Mouse (Mus musculus) neural tube, embryonic 11.5 days (tissue): ENCODE data around the gene Zfhx3. TPM values are rescaled to one million over a fixed set of nuclear protein-coding genes. Genes with fewer than 3 reads are reported as not detected.
A peak's percentile ranks its signal among the peaks of the same experiment; 100 is the strongest.

ENCODE experiments used
- ATAC-seq: fragments of 200-750 bp; cut with Nextera tagmentation; 2 replicates; pipeline ENCODE4 v1.8.0; 2017; ENCODE audit warnings: moderate number of reproducible peaks, mild to moderate bottlenecking, moderate TSS enrichment, moderate library complexity; ENCODE audit not compliant: insufficient read depth, low FRiP score, low TSS enrichment
- DNase-seq: peaks from one replicate; pipeline ENCODE4 v3.0.0-alpha.2; 2015; ENCODE audit warnings: low spot score
- H3K27ac ChIP-seq: fragments of 300-500 bp; sonication (generic); 2 replicates; pipeline ENCODE4 v1.5.1; 2014; ENCODE audit warnings: low read depth, mild to moderate bottlenecking, low read length
- H3K27me3 ChIP-seq: fragments of 300-500 bp; sonication (generic); 2 replicates; pipeline ENCODE4 v1.6.1; 2014; ENCODE audit warnings: mild to moderate bottlenecking, low read length, mixed read lengths; ENCODE audit not compliant: control insufficient read depth, insufficient read depth
- H3K36me3 ChIP-seq: fragments of 300-500 bp; sonication (generic); 2 replicates; pipeline ENCODE4 v1.6.1; 2014; ENCODE audit warnings: mild to moderate bottlenecking, low read length, moderate library complexity, mixed read lengths; ENCODE audit not compliant: control insufficient read depth, insufficient read depth
- H3K4me1 ChIP-seq: fragments of 300-500 bp; sonication (generic); 2 replicates; pipeline ENCODE4 v1.6.1; 2014; ENCODE audit warnings: low read length, mixed read lengths; ENCODE audit not compliant: control insufficient read depth, insufficient read depth
- H3K4me2 ChIP-seq: fragments of 300-500 bp; sonication (generic); 2 replicates; pipeline ENCODE4 v1.6.1; 2014; ENCODE audit warnings: low read depth, mild to moderate bottlenecking, moderate library complexity
- H3K4me3 ChIP-seq: fragments of 300-500 bp; sonication (generic); 2 replicates; pipeline ENCODE4 v1.5.1; 2014; ENCODE audit warnings: low read depth, low read length
- H3K9ac ChIP-seq: fragments of 300-500 bp; sonication (generic); 2 replicates; pipeline ENCODE4 v1.6.1; 2014; ENCODE audit warnings: mild to moderate bottlenecking, low read length
- H3K9me3 ChIP-seq: fragments of 300-500 bp; sonication (generic); 2 replicates; pipeline ENCODE4 v1.6.1; 2016; ENCODE audit warnings: low read length; ENCODE audit not compliant: control insufficient read depth
- WGBS: fragments of 180-500 bp; shearing (Covaris S2); extraction: QIAGEN DNeasy Blood & Tissue Kit; methylation state at CpG from one replicate; pipeline ENCODE4 v1.1.7; 2014; 5-methylcytosine and 5-hydroxymethylcytosine counted together
- polyA plus RNA-seq: library from polyadenylated mRNA; unstranded; fragments of >200 nt; fragmentation: Nextera tagmentation; extraction: Ambion mirVana; gene quantifications from 2 replicates; pipeline ENCODE4 v1.2.1, GENCODE M21; 2014

Gene Zfhx3
- polyA plus RNA-seq, 1 experiment from 2014 or later: 36.2 TPM

- no peak overlapping the region for H3K4me2 ChIP-seq
- DNase-seq (no peak), ATAC-seq (no peak)
- H3K9me3 ChIP-seq: no peaks in the 10 kb centered on the region
- H3K27me3 ChIP-seq: no peaks in the 10 kb centered on the region
- H3K36me3 ChIP-seq: no peaks in the 10 kb centered on the region
- H3K4me1 ChIP-seq: no peaks in the 10 kb centered on the region
- H3K4me3 ChIP-seq: no peak overlapping the region
- H3K27ac ChIP-seq: no peak overlapping the region
- H3K9ac ChIP-seq: no peak overlapping the region
- 87% methylated on average over 5 of the region's 5 CpGs for WGBS
These were observed 147.2 kb downstream of the Zfhx3 start for GRCm38 (mm10) chr8:108089632-108090031.

- Histone ChIP-seq H3K27ac (no peak overlapping the region), H3K27me3 (no peaks in the 10 kb centered on the region), H3K4me1 (0 out of 2 replicates have a peak, but pooled peaks cover 2% of the 10 kb centered on the region), H3K36me3 (no peaks in the 10 kb centered on the region), H3K9ac (no peak overlapping the region), H3K4me3 (no peak overlapping the region), H3K4me2 (no peak overlapping the region), H3K9me3 (no peaks in the 10 kb centered on the region)
- ATAC-seq (no peak), DNase-seq (no peak)
- 83% methylated on average over 13 of the region's 13 CpGs for WGBS
These were observed 156.2 kb downstream of the Zfhx3 start for GRCm38 (mm10) chr8:108098598-108098997.

- H3K27ac ChIP-seq: no peak overlapping the region
These were observed 158.7 kb downstream of the Zfhx3 start for GRCm38 (mm10) chr8:108101131-108101530.

GRCm38 (mm10) chr8:108101978-108102865, 159.8 kb downstream of the Zfhx3 start:
- ATAC-seq (no peak), DNase-seq (no peak)
- WGBS: 50% methylated on average over 16 of the region's 16 CpGs
- no peaks in the 10 kb centered on the region for H3K9me3 ChIP-seq
- 0 out of 2 replicates have a peak overlapping the region, but pooled peaks have one; percentile 45 for H3K27ac ChIP-seq
- H3K4me2 ChIP-seq: no peak overlapping the region
- no peaks in the 10 kb centered on the region for H3K27me3 ChIP-seq
- H3K4me3 ChIP-seq: no peak overlapping the region
- no peaks in the 10 kb centered on the region for H3K36me3 ChIP-seq
- no peak overlapping the region for H3K9ac ChIP-seq
- 0 out of 2 replicates have a peak, but pooled peaks cover 2% of the 10 kb centered on the region for H3K4me1 ChIP-seq

More at GRCm38 (mm10) chr8:108101131-108101530, 158.7 kb downstream of the Zfhx3 start:
- Histone ChIP-seq H3K27me3 (no peaks in the 10 kb centered on the region), H3K4me2 (no peak overlapping the region), H3K9me3 (no peaks in the 10 kb centered on the region), H3K9ac (no peak overlapping the region), H3K4me1 (0 out of 2 replicates have a peak, but pooled peaks cover 2% of the 10 kb centered on the region), H3K36me3 (no peaks in the 10 kb centered on the region), H3K4me3 (no peak overlapping the region)
- ATAC-seq: no peak
- DNase-seq: peak; percentile 60
- 54% methylated on average over 8 of the region's 8 CpGs for WGBS

- no peaks in the 10 kb centered on the region for H3K27me3 ChIP-seq
- DNase-seq: peak; percentile 22
- 19% methylated on average over 10 of the region's 10 CpGs for WGBS
- no peaks in the 10 kb centered on the region for H3K9me3 ChIP-seq
- H3K4me1 ChIP-seq: 0 out of 2 replicates have a peak, but pooled peaks cover 2% of the 10 kb centered on the region
- H3K27ac ChIP-seq: 0 out of 2 replicates have a peak overlapping the region, but pooled peaks have one; percentile 21
- H3K4me2 ChIP-seq: no peak overlapping the region
- ATAC-seq: no peak
- H3K4me3 ChIP-seq: no peak overlapping the region
- H3K9ac ChIP-seq: no peak overlapping the region
- no peaks in the 10 kb centered on the region for H3K36me3 ChIP-seq
These were observed 162.1 kb downstream of the Zfhx3 start for GRCm38 (mm10) chr8:108104471-108105098.

- H3K4me1 ChIP-seq: no peaks in the 10 kb centered on the region
- no peaks in the 10 kb centered on the region for H3K9me3 ChIP-seq
- H3K27ac ChIP-seq: no peak overlapping the region
- no peak for DNase-seq
- ATAC-seq: no peak
- 90% methylated on average over 2 of the region's 2 CpGs for WGBS
- no peak overlapping the region for H3K4me2 ChIP-seq
- no peaks in the 10 kb centered on the region for H3K27me3 ChIP-seq
- H3K9ac ChIP-seq: no peak overlapping the region
- no peaks in the 10 kb centered on the region for H3K36me3 ChIP-seq
- no peak overlapping the region for H3K4me3 ChIP-seq
These were observed 182.6 kb downstream of the Zfhx3 start for GRCm38 (mm10) chr8:108125053-108125452.

- H3K27me3 ChIP-seq: no peaks in the 10 kb centered on the region
- ATAC-seq (no peak), DNase-seq (no peak)
- 57% methylated on average over 2 of the region's 2 CpGs for WGBS
- H3K9ac ChIP-seq: no peak overlapping the region
- H3K4me1 ChIP-seq: no peaks in the 10 kb centered on the region
- H3K9me3 ChIP-seq: no peaks in the 10 kb centered on the region
- H3K4me2 ChIP-seq: no peak overlapping the region
- no peak overlapping the region for H3K4me3 ChIP-seq
- H3K36me3 ChIP-seq: no peaks in the 10 kb centered on the region
- no peak overlapping the region for H3K27ac ChIP-seq
These were observed 183.0 kb downstream of the Zfhx3 start for GRCm38 (mm10) chr8:108125491-108125890.

GRCm38 (mm10) chr8:108146536-108146935, 204.1 kb downstream of the Zfhx3 start:
- WGBS: 85% methylated on average over 5 of the region's 5 CpGs
- ATAC-seq: no peak

More at GRCm38 (mm10) chr8:108146536-108146935, 204.1 kb downstream of the Zfhx3 start:
- no peak for DNase-seq
- H3K9ac ChIP-seq: no peak overlapping the region
- H3K4me2 ChIP-seq: no peak overlapping the region
- H3K27me3 ChIP-seq: no peaks in the 10 kb centered on the region
- no peaks in the 10 kb centered on the region for H3K36me3 ChIP-seq
- no peaks in the 10 kb centered on the region for H3K9me3 ChIP-seq
- H3K4me3 ChIP-seq: no peak overlapping the region
- H3K27ac ChIP-seq: no peak overlapping the region
- no peaks in the 10 kb centered on the region for H3K4me1 ChIP-seq
